Mouse (Mus musculus) lung, embryonic 16.5 days (tissue): ENCODE data around the gene Vmn1r179. TPM values are rescaled to one million over a fixed set of nuclear protein-coding genes. Genes with fewer than 3 reads are reported as not detected.
"Not testable (repeated sequence)": the region's sequence is repeated elsewhere in the genome, so short reads cannot be mapped to it uniquely, and the experiment has no call there.

Experiments
- ATAC-seq: fragments of 200-750 bp; cut with Nextera tagmentation; 2 replicates; pipeline ENCODE4 v1.8.0; 2017; ENCODE audit warnings: low read depth, mild to moderate bottlenecking, moderate library complexity
- H3K27ac ChIP-seq: fragments of 300-500 bp; sonication (generic); 2 replicates; pipeline ENCODE4 v1.5.1; 2014; ENCODE audit warnings: mild to moderate bottlenecking, control low read depth, low read length
- H3K27me3 ChIP-seq: fragments of 300-500 bp; sonication (generic); 2 replicates; pipeline ENCODE4 v1.6.1; 2014; ENCODE audit warnings: low read depth, low read length, mixed read lengths; ENCODE audit not compliant: control insufficient read depth, insufficient read depth
- H3K36me3 ChIP-seq: fragments of 300-500 bp; sonication (generic); 2 replicates; pipeline ENCODE4 v1.6.1; 2014; ENCODE audit warnings: low read length; ENCODE audit not compliant: control insufficient read depth, insufficient read depth
- H3K4me1 ChIP-seq: fragments of 300-500 bp; sonication (generic); replicated peaks from 2 replicates; pipeline ENCODE4 v1.6.1; 2014; ENCODE audit warnings: low read length, mixed read lengths; ENCODE audit not compliant: control insufficient read depth, insufficient read depth
- H3K4me2 ChIP-seq: fragments of 300-500 bp; sonication (generic); 2 replicates; pipeline ENCODE4 v1.6.1; 2014; ENCODE audit warnings: low read depth, low read length, control low read depth
- H3K4me3 ChIP-seq: fragments of 300-500 bp; sonication (generic); 2 replicates; pipeline ENCODE4 v1.5.1; 2014; ENCODE audit warnings: mild to moderate bottlenecking, low read length, control low read depth
- H3K9ac ChIP-seq: fragments of 300-500 bp; sonication (generic); 2 replicates; pipeline ENCODE4 v1.6.1; 2014; ENCODE audit warnings: low read length, control low read depth
- H3K9me3 ChIP-seq: fragments of 300-500 bp; sonication (generic); 2 replicates; pipeline ENCODE4 v1.6.1; 2016; ENCODE audit warnings: low read length; ENCODE audit not compliant: control insufficient read depth
- WGBS: fragments of 180-500 bp; shearing (Covaris S2); extraction: QIAGEN DNeasy Blood & Tissue Kit; methylation state at CpG from one replicate; pipeline ENCODE4 v1.1.7; 2014; 5-methylcytosine and 5-hydroxymethylcytosine counted together
- polyA plus RNA-seq: library from polyadenylated mRNA; unstranded; fragments of >200 nt; fragmentation: Nextera tagmentation; extraction: Ambion mirVana; gene quantifications from 2 replicates; pipeline ENCODE4 v1.2.1, GENCODE M21; 2015

The Vmn1r179 gene
- polyA plus RNA-seq: not detected in 2 replicates

GRCm38 (mm10) chr7:23926678-23927077 is at the start of gene Vmn1r179:
Vmn1r179 (plus strand) TSS chr7:23926978.
- Histone ChIP-seq H3K27me3 (no peaks in the 10 kb centered on the region), H3K4me2 (no peak within 1 kb of the TSS), H3K9ac (no peak within 1 kb of the TSS), H3K36me3 (no peaks in the 10 kb centered on the region), H3K27ac (no peak within 1 kb of the TSS), H3K9me3 (no peaks in the 10 kb centered on the region), H3K4me1 (no peaks in the 10 kb centered on the region), H3K4me3 (no peak within 1 kb of the TSS)
- no peak for ATAC-seq
- 37% methylated on average over 2 of the region's 2 CpGs for WGBS

GRCm38 (mm10) chr7:23891709-23892108 is 35.1 kb upstream of the Vmn1r179 start, which contains the start of gene Vmn1r178:
Vmn1r178 (plus strand) TSS chr7:23892009.
- no peaks in the 10 kb centered on the region for H3K36me3 ChIP-seq
- H3K4me1 ChIP-seq: no peaks in the 10 kb centered on the region
- H3K27ac ChIP-seq: no peak within 1 kb of the TSS
- no peak within 1 kb of the TSS for H3K9ac ChIP-seq
- H3K9me3 ChIP-seq: no peaks in the 10 kb centered on the region
- no peak within 1 kb of the TSS for H3K4me3 ChIP-seq
- 83% methylated on average over 1 of the region's 1 CpGs for WGBS
- no peak within 1 kb of the TSS for H3K4me2 ChIP-seq
- H3K27me3 ChIP-seq: no peaks in the 10 kb centered on the region
- ATAC-seq: no peak

GRCm38 (mm10) chr7:23950332-23950731 is 23.6 kb downstream of the Vmn1r179 start, which contains the start of gene Vmn1r180:
Vmn1r180 (plus strand) TSS chr7:23950632.
- Histone ChIP-seq H3K4me3 (no peak within 1 kb of the TSS), H3K27ac (no peak within 1 kb of the TSS), H3K9me3 (no peaks in the 10 kb centered on the region), H3K9ac (no peak within 1 kb of the TSS), H3K4me1 (no peaks in the 10 kb centered on the region), H3K36me3 (no peaks in the 10 kb centered on the region), H3K27me3 (no peaks in the 10 kb centered on the region), H3K4me2 (no peak within 1 kb of the TSS)
- no peak for ATAC-seq

GRCm38 (mm10) chr7:23968044-23968443 is 41.3 kb downstream of the Vmn1r179 start:
- not testable (repeated sequence) for ATAC-seq, H3K36me3 ChIP-seq, H3K4me1 ChIP-seq, H3K27me3 ChIP-seq, H3K4me2 ChIP-seq, H3K9me3 ChIP-seq, H3K4me3 ChIP-seq, H3K27ac ChIP-seq, H3K9ac ChIP-seq
- WGBS: 40% methylated on average over 3 of the region's 3 CpGs

GRCm38 (mm10) chr7:23974315-23974714 is 47.5 kb downstream of the Vmn1r179 start, which contains the start of gene Vmn1r181:
Vmn1r181 (plus strand) TSS chr7:23974615.
- H3K27me3 ChIP-seq, H3K9me3 ChIP-seq, H3K9ac ChIP-seq, ATAC-seq, H3K36me3 ChIP-seq, H3K4me3 ChIP-seq, H3K27ac ChIP-seq, H3K4me2 ChIP-seq, H3K4me1 ChIP-seq: not testable (repeated sequence)
- WGBS: 85% methylated on average over 9 of the region's 9 CpGs

Other genes starting within 250 kb of the Vmn1r179 start
- gene Vmn1r173, start 226.3 kb upstream of the Vmn1r179 start, polyA plus RNA-seq: not detected in 2 replicates
- gene Vmn1r174, start 174.7 kb upstream of the Vmn1r179 start, polyA plus RNA-seq: not detected in 2 replicates
- not detected in 2 replicates for gene Vmn1r175, start 116.3 kb upstream of the Vmn1r179 start, polyA plus RNA-seq
- not detected in 2 replicates for gene Vmn1r176, start 89.6 kb upstream of the Vmn1r179 start, polyA plus RNA-seq
- not detected in 2 replicates for gene Vmn1r177, start 60.5 kb upstream of the Vmn1r179 start, polyA plus RNA-seq
- gene Vmn1r178, start 35.0 kb upstream of the Vmn1r179 start, polyA plus RNA-seq: not detected in 2 replicates
- gene Vmn1r180, start 23.7 kb downstream of the Vmn1r179 start, polyA plus RNA-seq: not detected in 2 replicates
- not detected in 2 replicates for gene Vmn1r181, start 47.6 kb downstream of the Vmn1r179 start, polyA plus RNA-seq
- not detected in 2 replicates for gene V1rd19, start 74.7 kb downstream of the Vmn1r179 start, polyA plus RNA-seq
- not detected in 2 replicates for gene Vmn1r183, start 126.3 kb downstream of the Vmn1r179 start, polyA plus RNA-seq
- gene Zfp180, start 154.9 kb downstream of the Vmn1r179 start, polyA plus RNA-seq: 18.9 and 21.0 TPM in 2 replicates
- 5.3 and 6.0 TPM in 2 replicates for gene Zfp112, start 185.3 kb downstream of the Vmn1r179 start, polyA plus RNA-seq
- gene Zfp235, start 207.2 kb downstream of the Vmn1r179 start, polyA plus RNA-seq: 18.4 and 18.5 TPM in 2 replicates
- 6.1 and 6.9 TPM in 2 replicates for gene Zfp114, start 248.1 kb downstream of the Vmn1r179 start, polyA plus RNA-seq